Mouse (Mus musculus) hematopoietic stem cell, adult 5-6 weeks (primary cell): ENCODE measurements at regions not wholly inside any gene's neighbourhood (a gene's known extent, or its start where the extent isn't known, plus 50 kb on each side); places are given as distances from the start of the nearest gene placed in this dataset.

Experiments used
- ATAC-seq, 2 experiments: fragments of 125-278 bp in 1 of 2; replicated peaks in 1 of 2; 2 replicates each; pipeline ENCODE4 v1.8.0; 2016 to 2017; ENCODE audit warnings: inconsistent platforms in 2 of 2, mild to moderate bottlenecking in 2 of 2, moderate number of reproducible peaks in 2 of 2, low read depth in 1 of 2, moderate TSS enrichment in 1 of 2; ENCODE audit not compliant: low FRiP score in 2 of 2, poor library complexity in 2 of 2, severe bottlenecking in 2 of 2, insufficient read depth in 1 of 2, low TSS enrichment in 1 of 2

DNA sequence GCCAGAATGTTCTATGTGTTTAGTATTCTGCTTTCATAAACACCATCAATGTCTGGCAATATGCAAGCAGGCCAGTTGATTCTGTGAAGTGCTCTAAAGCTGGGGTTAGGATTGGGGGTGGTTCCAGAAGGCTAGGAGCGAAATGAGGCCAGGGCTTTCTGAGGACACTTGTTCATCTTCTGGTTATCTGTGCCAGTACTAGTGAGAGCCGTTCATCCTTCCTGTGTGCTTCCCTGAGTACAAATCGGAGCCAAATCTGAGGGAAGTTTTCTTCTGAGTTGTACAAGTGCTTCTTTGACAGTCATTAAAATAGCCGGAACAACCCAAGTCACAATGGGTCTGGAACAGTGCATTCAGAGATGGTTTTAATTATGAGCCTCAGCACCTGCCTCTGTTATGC, 210.4 kb upstream of the P2ry1 start:
- no peak for ATAC-seq

DNA sequence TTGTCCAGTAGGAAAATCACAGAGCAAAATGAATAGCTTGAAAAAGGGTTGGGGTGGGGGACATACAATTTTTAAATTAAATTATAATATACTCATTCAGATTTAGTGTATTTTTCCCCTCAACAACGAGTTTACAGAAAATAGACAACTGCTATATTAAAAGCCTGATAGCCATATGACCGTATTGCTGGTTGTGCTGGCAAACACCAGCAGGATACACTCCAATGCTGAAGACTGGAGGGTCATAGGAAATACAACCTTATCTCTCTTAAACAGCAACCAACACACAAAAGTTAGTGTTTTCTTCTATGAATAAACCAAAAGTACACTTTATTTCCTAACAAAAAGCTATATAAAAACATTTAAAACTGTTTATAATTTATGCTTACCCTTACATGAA, 206.4 kb upstream of the P2ry1 start:
- ATAC-seq, result no peak

DNA sequence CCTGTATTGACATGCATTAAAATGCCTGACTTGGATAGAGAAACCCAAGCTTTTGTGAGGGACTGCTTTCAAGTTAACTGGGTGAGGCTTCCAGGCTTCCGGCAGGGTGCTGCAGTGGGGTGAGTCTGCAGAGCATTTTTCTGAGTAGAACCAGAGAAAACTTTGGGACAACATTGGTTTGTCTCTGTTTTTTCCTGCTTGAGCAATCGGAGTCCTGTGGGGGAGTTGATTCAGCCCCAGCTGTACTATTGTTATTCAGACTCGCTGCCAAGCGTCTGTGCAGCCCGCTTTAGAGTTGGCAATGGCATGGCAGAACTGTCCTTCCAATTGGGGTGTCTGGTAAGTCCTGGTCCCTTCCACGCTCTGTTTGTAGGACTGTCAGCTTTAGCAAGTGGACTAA, 204.8 kb upstream of the P2ry1 start:
- ATAC-seq, result no peak

DNA sequence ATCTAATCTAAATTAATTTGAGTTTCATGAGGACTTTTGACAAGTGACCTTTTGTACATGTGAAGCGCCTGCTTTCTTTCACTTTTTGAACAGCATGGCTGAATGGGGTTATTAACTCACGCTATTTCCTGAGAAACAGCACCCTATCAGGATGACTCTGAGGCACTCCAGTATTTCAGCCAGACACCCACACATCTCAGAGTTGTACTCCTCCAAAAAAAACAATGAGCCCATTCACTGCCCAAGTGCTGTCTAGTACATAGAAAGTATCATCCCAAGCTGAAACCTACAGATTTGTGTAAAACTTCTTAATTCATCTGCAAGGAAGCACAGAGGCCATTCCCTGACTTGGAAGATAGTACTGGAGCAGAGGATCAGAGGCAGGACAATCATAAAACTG, 204.1 kb upstream of the P2ry1 start:
- no peak for ATAC-seq

DNA sequence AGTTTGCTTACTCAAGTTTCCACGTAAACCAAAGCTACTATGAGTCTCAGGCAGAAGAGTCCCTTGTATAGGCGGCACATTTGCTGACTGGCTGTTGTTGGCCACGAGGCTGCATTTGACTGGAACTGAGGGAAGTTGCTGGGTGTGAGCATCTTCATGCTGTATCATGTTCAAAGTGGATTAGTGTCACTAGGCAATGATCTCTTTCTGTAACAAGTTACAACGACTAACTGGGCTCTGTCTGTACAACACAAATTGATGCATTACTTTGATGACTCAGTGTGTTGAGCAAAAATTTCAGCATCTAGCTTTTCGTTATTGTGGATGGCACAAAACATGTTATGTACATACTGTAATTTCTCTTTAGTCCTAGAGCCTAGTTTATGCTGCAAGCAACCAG, 203.7 kb upstream of the P2ry1 start:
- no peak for ATAC-seq

DNA sequence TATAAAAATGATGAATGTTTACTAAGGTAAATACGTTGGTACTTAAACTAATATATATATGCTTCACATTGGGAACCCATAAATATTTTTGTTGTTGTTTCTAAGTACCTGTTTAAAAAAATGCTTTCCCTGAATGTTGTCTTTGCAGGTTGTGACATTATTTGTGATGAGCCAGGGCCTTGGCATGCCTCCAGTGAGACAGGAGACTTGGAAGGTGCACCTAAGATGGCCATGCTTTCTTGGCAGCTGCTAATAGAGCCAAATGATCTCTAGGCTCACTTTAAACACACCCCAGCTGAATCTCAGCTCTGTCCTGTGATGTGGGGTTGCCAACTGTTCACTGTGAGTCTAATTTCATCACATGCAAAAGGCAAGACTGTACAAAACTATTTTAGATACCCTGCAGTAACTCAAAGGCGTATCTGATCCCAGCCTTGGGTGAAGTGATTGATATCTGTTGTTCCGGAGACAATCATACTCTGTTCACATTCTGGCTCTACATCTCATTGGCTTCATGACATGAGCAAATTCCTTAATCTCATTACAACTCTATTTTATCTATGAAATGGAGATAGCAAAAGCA, 197.8 kb upstream of the P2ry1 start:
- ATAC-seq, result no peak

DNA sequence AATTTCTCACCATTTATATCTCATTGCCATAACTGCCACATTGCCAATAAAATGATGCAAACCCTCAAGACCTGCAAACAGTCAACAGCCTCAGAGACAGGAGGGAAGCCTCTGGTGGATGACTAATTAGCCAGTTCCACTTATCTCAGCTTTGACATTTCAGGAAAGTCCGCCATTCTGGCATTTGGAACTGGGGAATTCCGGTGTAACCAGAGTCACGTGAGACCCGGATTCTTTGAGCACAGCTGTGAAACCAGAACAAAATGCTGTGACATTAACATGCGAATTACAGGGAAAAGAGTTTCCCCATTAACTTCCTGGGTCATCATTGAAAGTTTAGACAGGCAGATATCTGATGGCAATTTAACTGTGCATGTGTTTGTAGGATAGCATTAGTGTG, 190.7 kb upstream of the P2ry1 start:
- ATAC-seq, result no peak

DNA sequence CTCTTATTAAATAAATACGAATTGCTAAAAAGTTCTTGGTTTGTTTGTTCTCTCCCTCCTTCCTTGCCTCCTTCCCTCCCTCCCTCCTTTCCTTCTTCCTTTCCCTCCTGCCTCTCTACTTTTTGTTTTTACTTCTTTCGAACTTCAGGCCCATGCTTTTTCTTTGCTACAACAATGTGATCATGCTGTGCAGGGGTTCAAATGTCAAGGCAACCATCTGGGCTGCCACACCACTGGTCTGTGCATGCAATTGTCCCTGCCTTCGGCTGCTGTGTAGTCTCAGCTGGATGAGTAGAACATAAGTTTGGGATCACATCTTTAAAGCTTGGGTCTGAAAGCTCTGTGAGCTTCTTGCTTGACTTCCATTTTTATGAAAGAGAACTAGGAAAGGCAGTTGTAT, 189.1 kb upstream of the P2ry1 start:
- ATAC-seq, result no peak

DNA sequence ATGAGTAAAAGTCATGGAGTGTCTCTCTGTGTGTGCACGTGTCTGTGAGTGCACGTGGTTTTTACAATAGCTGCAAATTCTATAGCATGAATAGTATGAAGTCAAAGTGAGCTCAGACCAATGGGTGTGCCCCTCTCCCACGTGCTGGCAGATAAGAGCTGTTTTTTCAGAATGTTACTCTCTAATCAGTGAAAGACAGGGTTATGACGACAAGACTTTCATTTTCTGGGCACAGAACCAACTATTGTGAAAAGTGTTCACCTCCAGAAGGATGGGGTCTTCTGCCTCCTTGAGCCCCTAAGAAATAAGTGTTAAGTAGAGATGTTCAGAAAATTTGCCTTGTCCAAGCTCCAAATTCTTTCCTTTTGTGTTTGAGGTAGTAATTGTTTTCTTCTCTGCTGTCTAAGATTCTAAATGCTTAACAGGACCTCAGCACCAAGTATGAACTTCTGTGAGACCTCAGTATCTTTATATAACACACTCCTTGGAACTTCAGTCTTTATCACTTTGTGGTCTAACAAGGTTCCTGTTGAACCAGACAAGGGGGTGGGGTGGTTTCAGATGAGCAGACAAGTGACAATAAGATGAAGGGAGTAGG, 182.8 kb upstream of the P2ry1 start:
- ATAC-seq, result peak; percentile 60 to 65; a peak in 3 of 4 replicates

DNA sequence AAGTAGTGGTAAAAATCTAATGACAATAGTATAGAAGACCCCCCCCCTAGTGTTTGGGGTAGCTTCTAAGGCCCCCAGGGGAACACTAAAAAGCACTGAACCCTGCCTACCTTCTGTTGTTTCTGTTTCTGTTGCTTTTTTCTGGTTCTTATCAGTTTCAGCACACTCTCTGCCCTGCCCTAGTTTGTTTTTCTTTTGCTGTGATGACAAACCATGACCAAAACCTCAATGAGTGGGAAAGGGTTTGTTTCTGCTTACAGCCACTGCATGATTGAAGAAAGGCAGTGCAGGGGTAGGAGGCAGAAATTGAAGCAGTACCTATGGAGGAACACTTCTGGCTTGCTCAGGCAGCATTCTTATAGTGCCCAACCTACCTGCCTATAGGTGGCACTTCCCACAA, 181.1 kb upstream of the P2ry1 start:
- peak; percentile 58 to 68; a peak in 3 of 4 replicates for ATAC-seq

DNA sequence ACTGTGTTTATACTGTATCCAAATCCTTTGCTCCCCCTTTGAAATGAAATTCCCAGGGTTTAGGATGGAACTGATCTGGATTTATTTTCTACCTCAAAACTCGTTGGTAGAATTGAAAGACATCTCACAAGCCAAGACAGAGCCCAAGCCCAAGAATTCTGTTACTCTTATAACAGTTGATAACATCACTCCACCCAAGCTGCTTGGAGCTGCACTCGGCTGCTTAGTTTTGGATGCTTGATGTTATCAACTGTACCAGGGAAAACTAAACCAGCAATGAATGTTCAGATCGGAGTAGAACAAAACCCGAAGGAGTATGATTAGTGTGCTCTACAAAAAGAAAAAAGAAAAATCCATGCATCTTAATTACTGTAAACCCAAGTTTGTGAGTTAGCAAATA, 175.8 kb upstream of the P2ry1 start:
- no peak for ATAC-seq

DNA sequence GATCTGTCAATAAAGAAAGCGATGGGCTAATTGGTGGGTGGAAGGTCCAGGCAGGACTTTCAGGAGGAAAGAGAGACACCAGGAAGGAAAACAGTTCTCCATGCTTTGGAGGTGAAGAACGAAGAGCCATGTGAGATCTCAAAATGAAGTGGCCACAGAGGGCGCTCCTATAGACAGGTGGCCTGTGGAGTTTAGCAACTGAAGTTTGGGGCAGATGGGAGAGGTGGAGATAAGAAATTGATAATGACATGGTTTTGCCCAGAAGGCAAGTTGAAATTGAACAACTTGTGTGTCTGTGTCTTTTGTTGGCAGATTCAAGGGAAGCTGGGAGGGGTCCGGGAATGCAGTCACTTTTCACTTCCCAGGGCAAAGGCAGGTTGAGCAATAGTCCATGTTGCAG, 170.2 kb upstream of the P2ry1 start:
- ATAC-seq, result no peak

DNA sequence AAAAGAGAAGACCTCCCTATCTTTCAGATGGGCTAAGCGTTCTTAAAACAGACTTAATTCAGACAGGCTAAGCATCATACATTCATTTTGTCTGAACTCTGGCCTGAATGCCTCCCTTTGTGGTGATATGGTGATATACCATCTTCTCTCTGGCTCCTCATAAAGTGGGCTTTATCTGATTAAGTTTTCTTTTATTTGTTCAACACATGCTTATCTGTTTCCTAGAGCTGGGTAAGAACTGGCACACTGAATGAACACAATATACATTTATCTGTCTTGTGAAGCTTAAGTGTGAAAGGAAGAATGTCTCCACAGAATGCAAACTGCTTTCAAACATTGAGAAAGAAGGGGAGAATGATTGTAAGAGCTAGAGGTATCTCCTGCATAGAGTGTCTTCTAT, 160.7 kb upstream of the P2ry1 start:
- no peak for ATAC-seq

DNA sequence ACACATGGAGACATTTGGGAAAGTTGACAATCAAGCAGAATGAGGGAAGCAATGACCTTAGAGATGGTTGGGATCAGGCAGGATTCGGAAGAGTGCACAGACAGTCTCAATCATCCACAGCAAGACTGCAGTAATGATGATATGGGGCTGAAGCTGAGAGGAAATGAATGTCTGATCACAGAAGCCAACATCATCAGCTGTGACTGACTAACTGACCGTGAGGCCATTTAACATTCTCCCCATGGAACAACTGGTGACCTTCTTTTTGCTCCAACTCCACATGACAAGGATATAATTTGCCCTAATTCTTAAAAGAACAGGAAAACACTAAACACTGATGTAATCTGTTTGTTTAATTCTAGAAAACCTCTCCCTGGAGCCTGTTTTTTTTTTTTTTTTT, 157.3 kb upstream of the P2ry1 start:
- ATAC-seq, result no peak

DNA sequence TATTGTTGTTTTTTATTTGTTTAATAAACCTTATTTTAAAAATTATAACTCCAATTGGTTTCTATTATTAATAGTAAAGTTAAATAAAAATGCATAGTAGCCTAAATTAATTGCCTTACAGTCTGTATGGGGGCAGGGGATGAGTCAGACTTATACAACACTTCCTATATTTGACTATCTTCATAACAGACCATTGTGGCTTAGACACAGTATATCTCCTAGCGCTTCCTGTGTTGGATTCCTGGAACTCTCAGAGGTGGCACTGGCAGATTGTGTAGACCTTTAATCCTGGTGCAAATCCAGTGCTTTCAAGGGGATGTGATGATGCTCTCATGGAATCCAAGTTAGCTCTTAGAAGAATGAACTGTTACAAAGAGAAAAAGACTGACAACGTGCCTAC, 154.2 kb upstream of the P2ry1 start:
- ATAC-seq, result no peak

DNA sequence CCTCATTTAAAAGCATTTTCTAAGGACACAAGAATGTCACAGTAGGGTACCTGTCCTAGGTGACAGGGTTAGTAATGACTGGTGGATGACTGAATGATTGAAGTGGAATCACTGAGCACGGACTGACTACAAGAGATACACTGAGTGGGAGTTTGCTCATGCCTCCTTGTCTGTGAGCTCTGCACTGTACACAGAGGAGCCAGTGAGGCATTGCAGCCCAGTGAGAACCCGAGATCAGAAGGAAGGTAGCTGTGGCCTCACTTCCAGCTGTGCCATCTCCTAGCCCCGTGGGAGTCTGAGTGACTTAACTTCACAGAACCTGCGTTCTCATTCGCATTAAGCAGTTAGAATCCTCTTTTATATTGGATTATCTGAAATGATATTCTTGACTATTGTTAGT, 148.8 kb upstream of the P2ry1 start:
- ATAC-seq, result no peak

DNA sequence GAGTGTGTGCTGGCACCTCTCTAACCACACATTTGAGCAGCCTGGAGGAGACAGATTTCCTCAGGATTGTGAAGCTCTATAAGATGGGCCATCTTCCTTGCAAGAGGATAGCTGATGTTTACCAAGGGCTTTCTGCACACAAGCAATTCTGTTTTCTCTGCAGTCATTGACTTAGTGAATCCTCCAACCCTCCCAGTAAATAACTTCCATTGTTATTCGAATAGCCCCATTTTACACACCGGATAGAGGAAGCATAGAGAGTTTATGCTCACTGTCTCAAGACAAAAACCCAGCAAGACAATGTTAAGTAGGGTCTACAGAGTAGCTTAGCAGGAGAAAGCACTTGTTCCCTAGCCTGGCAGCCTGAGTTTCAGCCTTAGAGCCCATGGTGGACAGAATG, 146.9 kb upstream of the P2ry1 start:
- no peak for ATAC-seq

DNA sequence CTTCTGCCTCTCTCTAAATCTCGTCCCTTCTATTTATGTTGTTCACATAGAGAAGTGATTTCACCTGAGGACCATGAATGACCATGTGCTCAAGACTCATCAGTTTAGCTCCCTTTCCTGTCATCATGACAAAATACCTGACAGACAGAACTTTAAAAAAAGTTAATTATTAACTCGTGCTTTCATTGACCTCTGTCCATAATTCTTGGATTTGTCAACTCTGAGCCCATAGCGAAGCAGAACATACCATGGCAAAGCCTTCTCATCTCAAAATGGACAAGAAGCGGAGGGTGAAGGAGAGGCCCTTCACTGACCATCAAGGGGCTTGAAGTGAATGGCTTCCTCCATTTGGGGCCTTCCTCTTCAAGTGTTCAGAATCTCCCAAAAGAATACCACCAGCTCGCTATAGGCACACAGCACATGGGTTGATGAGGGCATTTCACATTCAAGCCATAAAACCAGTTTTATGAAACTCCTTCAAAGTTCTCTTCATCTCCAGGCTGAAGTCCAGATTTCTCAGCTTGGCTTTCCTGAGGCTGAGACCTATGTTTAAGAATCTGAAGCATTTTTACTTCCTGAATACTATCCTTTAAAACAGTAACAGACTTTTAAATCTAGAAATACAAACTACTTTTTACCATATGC, 144.0 kb upstream of the P2ry1 start:
- ATAC-seq, result no peak

DNA sequence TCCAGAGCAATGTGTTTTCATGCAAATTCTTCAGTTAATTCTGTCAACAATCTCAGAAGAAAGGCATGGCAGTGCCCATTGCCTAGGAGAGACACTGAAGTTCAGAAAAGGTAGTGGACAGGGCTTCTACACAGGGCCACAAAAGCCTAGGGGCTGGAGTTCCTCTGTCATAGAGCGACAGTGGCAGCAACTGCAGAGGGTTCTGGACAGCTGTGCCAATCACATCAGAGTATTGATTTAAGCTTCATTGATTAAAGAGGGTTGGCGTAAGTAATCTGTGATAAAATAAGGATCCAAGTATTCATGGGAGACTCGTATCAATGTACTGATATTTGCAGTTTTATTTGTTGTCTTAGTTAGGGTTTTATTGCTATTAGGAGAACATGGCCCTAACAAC, 143.5 kb upstream of the P2ry1 start:
- ATAC-seq, result no peak
